Mouse (Mus musculus) embryonic facial prominence, embryonic 10.5 days (tissue): ENCODE data around the gene Rbfox2. TPM values are rescaled to one million over a fixed set of nuclear protein-coding genes. Genes with fewer than 3 reads are reported as not detected.

Experiments
- DNase-seq: peaks from one replicate; pipeline ENCODE4 v3.0.0-alpha.2; 2017; ENCODE audit warnings: low spot score
- H3K27ac ChIP-seq: fragments of 300-500 bp; sonication (generic); replicated peaks from 2 replicates; pipeline ENCODE4 v1.5.1; 2016; ENCODE audit warnings: mild to moderate bottlenecking
- H3K27me3 ChIP-seq: fragments of 300-500 bp; sonication (generic); replicated peaks from 2 replicates; pipeline ENCODE4 v1.6.1; 2016; ENCODE audit warnings: low read depth, mild to moderate bottlenecking; ENCODE audit not compliant: poor library complexity, severe bottlenecking
- H3K36me3 ChIP-seq: fragments of 300-500 bp; sonication (generic); replicated peaks from 2 replicates; pipeline ENCODE4 v1.6.1; 2016; ENCODE audit warnings: mild to moderate bottlenecking, moderate library complexity
- H3K4me1 ChIP-seq: fragments of 300-500 bp; sonication (generic); 2 replicates; pipeline ENCODE4 v1.6.1; 2016
- H3K4me3 ChIP-seq: fragments of 300-500 bp; sonication (generic); 2 replicates; pipeline ENCODE4 v1.5.1; 2016; ENCODE audit warnings: mild to moderate bottlenecking, moderate library complexity
- H3K9me3 ChIP-seq: fragments of 300-500 bp; sonication (generic); 2 replicates; pipeline ENCODE4 v1.6.1; 2016; ENCODE audit warnings: mild to moderate bottlenecking
- WGBS: fragments of 180-500 bp; shearing (Covaris S2); methylation state at CpG from one replicate; pipeline ENCODE4 v1.1.7; 2016; 5-methylcytosine and 5-hydroxymethylcytosine counted together
- polyA plus RNA-seq: library from polyadenylated mRNA; unstranded; fragments of >200 nt; fragmentation: Nextera tagmentation; extraction: Ambion mirVana; gene quantifications from 2 replicates; pipeline ENCODE4 v1.2.1, GENCODE M21; 2016

Gene Rbfox2
- polyA plus RNA-seq, 1 experiment from 2014 or later = 60.7 TPM

- Histone ChIP-seq H3K27ac (no peak overlapping the region), H3K9me3 (no peaks in the 10 kb centered on the region), H3K4me3 (no peak overlapping the region), H3K4me1 (peaks cover 3% of the 10 kb centered on the region; the same call in 1 of the 2 replicates), H3K36me3 (no peaks in the 10 kb centered on the region), H3K27me3 (no peaks in the 10 kb centered on the region)
- DNase-seq = no peak
- 92% methylated on average over 11 of the region's 11 CpGs for WGBS
These were observed 17.6 kb upstream of the Rbfox2 start for GRCm38 (mm10) chr15:77324426-77324825.

GRCm38 (mm10) chr15:77323226-77323625, 16.4 kb upstream of the Rbfox2 start:
- 82% methylated on average over 10 of the region's 10 CpGs for WGBS
- Histone ChIP-seq H3K9me3 (no peaks in the 10 kb centered on the region), H3K36me3 (no peaks in the 10 kb centered on the region), H3K27me3 (no peaks in the 10 kb centered on the region), H3K4me1 (peaks cover 3% of the 10 kb centered on the region; the same call in 1 of the 2 replicates), H3K4me3 (no peak overlapping the region), H3K27ac (no peak overlapping the region)
- no peak for DNase-seq

- 0 out of 2 replicates have a peak overlapping the region, but pooled peaks have one; percentile 13 for H3K4me3 ChIP-seq
- DNase-seq = no peak
- H3K9me3 ChIP-seq = no peaks in the 10 kb centered on the region
- peak overlapping the region; percentile 70 for H3K27ac ChIP-seq
- 19% methylated on average over 6 of the region's 6 CpGs for WGBS
- H3K36me3 ChIP-seq = no peaks in the 10 kb centered on the region
- peaks cover 17% of the 10 kb centered on the region; the same call in 1 of the 2 replicates for H3K27me3 ChIP-seq
- H3K4me1 ChIP-seq = peaks cover 36% of the 10 kb centered on the region
These were observed 6.9 kb upstream of the Rbfox2 start for GRCm38 (mm10) chr15:77313701-77314100.

- H3K27me3 ChIP-seq = peaks cover 17% of the 10 kb centered on the region; the same call in 1 of the 2 replicates
- H3K27ac ChIP-seq = no peak overlapping the region
- 97% methylated on average over 7 of the region's 7 CpGs for WGBS
- no peak overlapping the region for H3K4me3 ChIP-seq
- H3K4me1 ChIP-seq = peaks cover 41% of the 10 kb centered on the region
- H3K9me3 ChIP-seq = no peaks in the 10 kb centered on the region
- no peak for DNase-seq
- no peaks in the 10 kb centered on the region for H3K36me3 ChIP-seq
These were observed 6.0 kb upstream of the Rbfox2 start for GRCm38 (mm10) chr15:77312796-77313195.

- no peak for DNase-seq
- Histone ChIP-seq H3K27me3 (no peaks in the 10 kb centered on the region), H3K9me3 (no peaks in the 10 kb centered on the region), H3K27ac (no peak overlapping the region), H3K36me3 (no peaks in the 10 kb centered on the region), H3K4me3 (peak overlapping the region; percentile 98; the same call in 1 of the 2 replicates), H3K4me1 (peaks cover 53% of the 10 kb centered on the region)
- 72% methylated on average over 4 of the region's 4 CpGs for WGBS
These were observed 1.1 kb upstream of the Rbfox2 start for GRCm38 (mm10) chr15:77307767-77308495.

GRCm38 (mm10) chr15:77305852-77306546, 805 bp downstream of the Rbfox2 start:
- under 1% methylated on average over 54 of the region's 54 CpGs for WGBS
- peak overlapping the region; percentile 98 for H3K27ac ChIP-seq
- H3K4me1 ChIP-seq = peaks cover 72% of the 10 kb centered on the region
- H3K27me3 ChIP-seq = no peaks in the 10 kb centered on the region
- peak overlapping the region; percentile 98 for H3K4me3 ChIP-seq
- H3K36me3 ChIP-seq = peaks cover 6% of the 10 kb centered on the region; the same call in 1 of the 2 replicates
- H3K9me3 ChIP-seq = no peaks in the 10 kb centered on the region
- peak; percentile 63 for DNase-seq

GRCm38 (mm10) chr15:77304960-77305359, 1.8 kb downstream of the Rbfox2 start:
- 11% methylated on average over 3 of the region's 3 CpGs for WGBS
- H3K27me3 ChIP-seq = no peaks in the 10 kb centered on the region
- peaks cover 80% of the 10 kb centered on the region for H3K4me1 ChIP-seq
- peak overlapping the region; percentile 98 for H3K27ac ChIP-seq
- H3K9me3 ChIP-seq = no peaks in the 10 kb centered on the region
- no peak for DNase-seq
- peak overlapping the region; percentile 98 for H3K4me3 ChIP-seq
- peaks cover 11% of the 10 kb centered on the region; the same call in 1 of the 2 replicates for H3K36me3 ChIP-seq

- Histone ChIP-seq H3K9me3 (no peaks in the 10 kb centered on the region), H3K27ac (peak overlapping the region; percentile 48; the same call in 1 of the 2 replicates), H3K4me1 (peaks cover 94% of the 10 kb centered on the region), H3K27me3 (no peaks in the 10 kb centered on the region), H3K4me3 (peak overlapping the region; percentile 15; the same call in 1 of the 2 replicates), H3K36me3 (peaks cover 11% of the 10 kb centered on the region; the same call in 1 of the 2 replicates)
- WGBS = 27% methylated on average over 6 of the region's 6 CpGs
- DNase-seq = peak; percentile 69
These were observed 5.7 kb downstream of the Rbfox2 start for GRCm38 (mm10) chr15:77301122-77301521.

GRCm38 (mm10) chr15:77298564-77298963, 8.2 kb downstream of the Rbfox2 start:
- no peak overlapping the region; the same call in 1 of the 2 replicates for H3K4me3 ChIP-seq
- peak overlapping the region; percentile 57; the same call in 1 of the 2 replicates for H3K27ac ChIP-seq
- peaks cover 11% of the 10 kb centered on the region; the same call in 1 of the 2 replicates for H3K36me3 ChIP-seq
- no peaks in the 10 kb centered on the region for H3K9me3 ChIP-seq
- H3K27me3 ChIP-seq = no peaks in the 10 kb centered on the region
- 25% methylated on average over 3 of the region's 3 CpGs for WGBS
- peaks cover 88% of the 10 kb centered on the region for H3K4me1 ChIP-seq
- DNase-seq = peak; percentile 77

GRCm38 (mm10) chr15:77296635-77297034, 10.2 kb downstream of the Rbfox2 start:
- peaks cover 84% of the 10 kb centered on the region for H3K4me1 ChIP-seq
- WGBS = 66% methylated on average over 2 of the region's 2 CpGs
- H3K27me3 ChIP-seq = no peaks in the 10 kb centered on the region
- H3K9me3 ChIP-seq = no peaks in the 10 kb centered on the region
- no peak overlapping the region for H3K27ac ChIP-seq
- DNase-seq = no peak
- no peak overlapping the region for H3K4me3 ChIP-seq
- peaks cover 11% of the 10 kb centered on the region; the same call in 1 of the 2 replicates for H3K36me3 ChIP-seq

GRCm38 (mm10) chr15:77293493-77293892, 13.3 kb downstream of the Rbfox2 start:
- Histone ChIP-seq H3K27me3 (no peaks in the 10 kb centered on the region), H3K9me3 (no peaks in the 10 kb centered on the region), H3K36me3 (peaks cover 3% of the 10 kb centered on the region), H3K4me1 (peaks cover 63% of the 10 kb centered on the region), H3K4me3 (no peak overlapping the region), H3K27ac (no peak overlapping the region)
- WGBS = 92% methylated on average over 3 of the region's 3 CpGs
- DNase-seq = no peak

- H3K36me3 ChIP-seq = peaks cover 10% of the 10 kb centered on the region
- no peak overlapping the region for H3K27ac ChIP-seq
- no peak overlapping the region for H3K4me3 ChIP-seq
- no peaks in the 10 kb centered on the region for H3K9me3 ChIP-seq
- DNase-seq = no peak
- WGBS = 72% methylated on average over 6 of the region's 6 CpGs
- no peaks in the 10 kb centered on the region for H3K27me3 ChIP-seq
- peaks cover 54% of the 10 kb centered on the region for H3K4me1 ChIP-seq
These were observed 14.4 kb downstream of the Rbfox2 start for GRCm38 (mm10) chr15:77292381-77292780.
